Mouse (Mus musculus): Measurements from ENCODE around the gene Pih1d2. TPM values are rescaled to one million over a fixed set of nuclear protein-coding genes. Genes with fewer than 3 reads are reported as not detected.

Gene Pih1d2
- polyA plus RNA-seq, 1 experiment: 2.5 TPM

DNA sequence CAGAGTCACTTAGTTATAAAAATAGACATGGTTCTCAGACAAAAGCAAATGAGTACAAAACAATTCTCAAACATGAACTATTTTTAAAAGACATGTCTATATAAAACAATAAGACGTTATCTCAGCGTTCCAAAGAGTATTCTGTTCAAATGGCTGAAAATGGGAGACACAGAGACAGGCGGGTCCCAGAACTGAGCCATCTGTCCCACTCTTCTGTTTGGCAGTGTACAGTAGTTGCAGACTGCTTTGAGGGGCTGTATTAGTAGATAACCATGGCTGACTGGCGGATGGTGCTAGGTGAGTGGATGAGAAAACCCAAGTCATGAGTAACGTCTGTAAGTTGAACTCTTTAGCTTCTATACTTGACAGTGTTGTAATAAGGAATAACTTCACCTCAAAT, 47.7 kb downstream of the Pih1d2 start:
- WGBS: 80% methylated on average over 5 of the region's 5 CpGs

GRCm38 (mm10) chr9:50666442-50666841, 49.3 kb downstream of the Pih1d2 start:
- 74% methylated on average over 6 of the region's 6 CpGs for WGBS

More for the DNA sequence above, 47.7 kb downstream of the Pih1d2 start:
- peaks cover 2% of the 10 kb centered on the region; the same call in 1 of the 2 replicates for H3K4me1 ChIP-seq (ENCODE audit: control insufficient read depth, insufficient read depth, low read length)
- no peak overlapping the region for H3K4me3 ChIP-seq (replicated peaks; ENCODE audit: control insufficient read depth, low read depth, low read length)
- TF ChIP-seq POLR2A (IDR thresholded peaks at IDR 0.05; ENCODE audit: borderline replicate concordance, control insufficient read depth, low read depth, low read length) (no peak), CTCF (IDR thresholded peaks at IDR 0.05; ENCODE audit: control insufficient read depth, insufficient read depth, low read length) (no peak)
- H3K27ac ChIP-seq (ENCODE audit: control insufficient read depth, insufficient read depth, low read depth, low read length, poor library complexity): no peak overlapping the region

GRCm38 (mm10) chr9:50667579-50668498, 50.7 kb downstream of the Pih1d2 start:
- Histone ChIP-seq H3K4me3 (replicated peaks; ENCODE audit: control insufficient read depth, low read depth, low read length) (no peak overlapping the region), H3K27ac (ENCODE audit: control insufficient read depth, insufficient read depth, low read depth, low read length, poor library complexity) (no peak overlapping the region), H3K4me1 (ENCODE audit: control insufficient read depth, insufficient read depth, low read length) (no peaks in the 10 kb centered on the region; the same call in 1 of the 2 replicates)
- WGBS: 76% methylated on average over 8 of the region's 8 CpGs
- TF ChIP-seq CTCF (IDR thresholded peaks at IDR 0.05; ENCODE audit: control insufficient read depth, insufficient read depth, low read length): no peak
- no peak for TF ChIP-seq POLR2A (IDR thresholded peaks at IDR 0.05; ENCODE audit: borderline replicate concordance, control insufficient read depth, low read depth, low read length)

More at GRCm38 (mm10) chr9:50666442-50666841, 49.3 kb downstream of the Pih1d2 start:
- no peak for TF ChIP-seq POLR2A (IDR thresholded peaks at IDR 0.05; ENCODE audit: borderline replicate concordance, control insufficient read depth, low read depth, low read length)
- TF ChIP-seq CTCF (IDR thresholded peaks at IDR 0.05; ENCODE audit: control insufficient read depth, insufficient read depth, low read length): no peak
- Histone ChIP-seq H3K27ac (ENCODE audit: control insufficient read depth, insufficient read depth, low read depth, low read length, poor library complexity) (no peak overlapping the region), H3K4me1 (ENCODE audit: control insufficient read depth, insufficient read depth, low read length) (no peaks in the 10 kb centered on the region; the same call in 1 of the 2 replicates), H3K4me3 (replicated peaks; ENCODE audit: control insufficient read depth, low read depth, low read length) (no peak overlapping the region)

DNA sequence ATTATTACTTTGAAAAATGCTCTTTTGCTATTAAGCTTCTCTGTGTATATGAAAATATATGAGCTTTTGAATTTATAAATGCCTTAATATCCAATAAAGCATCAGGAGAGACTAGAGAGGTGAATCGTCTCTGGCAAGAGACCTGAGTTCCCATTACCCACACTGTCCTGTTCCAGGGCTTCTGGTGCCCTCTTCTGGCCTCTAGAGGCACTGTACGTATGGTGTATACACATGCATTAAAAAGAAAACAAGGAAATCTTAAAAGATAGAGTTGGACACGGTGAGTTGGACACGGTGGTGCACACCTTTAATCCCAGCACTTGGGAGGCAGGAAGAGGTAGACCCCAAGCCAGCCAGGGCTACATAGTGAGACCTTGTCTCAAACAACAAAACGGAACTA, 53.6 kb downstream of the Pih1d2 start:
- H3K4me3 ChIP-seq (replicated peaks; ENCODE audit: control insufficient read depth, low read depth, low read length): no peak overlapping the region
- WGBS: 17% methylated on average over 5 of the region's 5 CpGs
- no peak for TF ChIP-seq POLR2A (IDR thresholded peaks at IDR 0.05; ENCODE audit: borderline replicate concordance, control insufficient read depth, low read depth, low read length)
- TF ChIP-seq CTCF (IDR thresholded peaks at IDR 0.05; ENCODE audit: control insufficient read depth, insufficient read depth, low read length): peak; percentile 78
- no peaks in the 10 kb centered on the region; the same call in 1 of the 2 replicates for H3K4me1 ChIP-seq (ENCODE audit: control insufficient read depth, insufficient read depth, low read length)
- H3K27ac ChIP-seq (ENCODE audit: control insufficient read depth, insufficient read depth, low read depth, low read length, poor library complexity): no peak overlapping the region

Other genes starting within 250 kb of the Pih1d2 start
- 1.5 TPM in 1 of 2 replicates, not detected in the other for gene Plet1, start 122.8 kb upstream of the Pih1d2 start, polyA plus RNA-seq (2011; ENCODE audit: insufficient read depth, insufficient read length, low replicate concordance, missing spikeins)
- 14.5 and 35.7 TPM in 2 replicates for gene Pts, start 88.6 kb upstream of the Pih1d2 start, polyA plus RNA-seq (2011; ENCODE audit: insufficient read depth, insufficient read length, low replicate concordance, missing spikeins)
- gene Il18, start 62.5 kb upstream of the Pih1d2 start, polyA plus RNA-seq (2011; ENCODE audit: insufficient read depth, insufficient read length, low replicate concordance, missing spikeins): 11.9 and 18.4 TPM in 2 replicates
- gene Bco2, start 62.1 kb upstream of the Pih1d2 start, polyA plus RNA-seq (2011; ENCODE audit: insufficient read depth, insufficient read length, low replicate concordance, missing spikeins): 1.1 and 1.9 TPM in 2 replicates
- gene Tex12, start 56.0 kb upstream of the Pih1d2 start, polyA plus RNA-seq (2011; ENCODE audit: insufficient read depth, insufficient read length, low replicate concordance, missing spikeins): not detected in 2 replicates
- gene Sdhd, start 13.5 kb upstream of the Pih1d2 start, polyA plus RNA-seq (2011; ENCODE audit: insufficient read depth, insufficient read length, low replicate concordance, missing spikeins): 63.1 and 65.6 TPM in 2 replicates
- 41.7 and 54.8 TPM in 2 replicates for gene Timm8b, start 13.4 kb upstream of the Pih1d2 start, polyA plus RNA-seq (2011; ENCODE audit: insufficient read depth, insufficient read length, low replicate concordance, missing spikeins)
- gene Nkapd1, start 143 bp downstream of the Pih1d2 start, polyA plus RNA-seq (2011; ENCODE audit: insufficient read depth, insufficient read length, low replicate concordance, missing spikeins): 6.1 and 13.0 TPM in 2 replicates
- gene Dlat, start 42.5 kb downstream of the Pih1d2 start, polyA plus RNA-seq (2011; ENCODE audit: insufficient read depth, insufficient read length, low replicate concordance, missing spikeins): 13.0 and 13.8 TPM in 2 replicates
- gene Dixdc1, start 122.2 kb downstream of the Pih1d2 start, polyA plus RNA-seq (2011; ENCODE audit: insufficient read depth, insufficient read length, low replicate concordance, missing spikeins): 0.29 TPM in 1 of 2 replicates, not detected in the other
- not detected in 2 replicates for gene 2310030G06Rik, start 129.2 kb downstream of the Pih1d2 start, polyA plus RNA-seq (2011; ENCODE audit: insufficient read depth, insufficient read length, low replicate concordance, missing spikeins)
- 6.9 and 10.5 TPM in 2 replicates for gene Cryab, start 134.0 kb downstream of the Pih1d2 start, polyA plus RNA-seq (2011; ENCODE audit: insufficient read depth, insufficient read length, low replicate concordance, missing spikeins)
- not detected in 2 replicates for gene Hspb2, start 135.0 kb downstream of the Pih1d2 start, polyA plus RNA-seq (2011; ENCODE audit: insufficient read depth, insufficient read length, low replicate concordance, missing spikeins)
- gene Fdxacb1, start 150.9 kb downstream of the Pih1d2 start, polyA plus RNA-seq (2011; ENCODE audit: insufficient read depth, insufficient read length, low replicate concordance, missing spikeins): 5.5 and 5.7 TPM in 2 replicates
- gene Alg9, start 157.7 kb downstream of the Pih1d2 start, polyA plus RNA-seq (2011; ENCODE audit: insufficient read depth, insufficient read length, low replicate concordance, missing spikeins): 9.7 and 10.2 TPM in 2 replicates
- gene 1110032A03Rik, start 158.2 kb downstream of the Pih1d2 start, polyA plus RNA-seq (2011; ENCODE audit: insufficient read depth, insufficient read length, low replicate concordance, missing spikeins): 24.7 and 32.8 TPM in 2 replicates
- gene Ppp2r1b, start 228.0 kb downstream of the Pih1d2 start, polyA plus RNA-seq (2011; ENCODE audit: insufficient read depth, insufficient read length, low replicate concordance, missing spikeins): 18.1 and 29.1 TPM in 2 replicates

Measured in bone marrow, adult 2 months (tissue).